Mouse (Mus musculus) central nervous system, embryonic 11.5 days (tissue): ENCODE measurements around the gene Tpp1. TPM values are rescaled to one million over a fixed set of nuclear protein-coding genes. Genes with fewer than 3 reads are reported as not detected.

Experiments
- polyA plus RNA-seq: library from polyadenylated mRNA; depleted of rRNA; stranded (reverse); fragments of >200 nt; gene quantifications from 2 replicates; pipeline ENCODE4 v1.2.3, GENCODE M21; 2012; rRNA removed

Gene Tpp1
- polyA plus RNA-seq, result 43.7 and 47.7 TPM in 2 replicates

DNA sequence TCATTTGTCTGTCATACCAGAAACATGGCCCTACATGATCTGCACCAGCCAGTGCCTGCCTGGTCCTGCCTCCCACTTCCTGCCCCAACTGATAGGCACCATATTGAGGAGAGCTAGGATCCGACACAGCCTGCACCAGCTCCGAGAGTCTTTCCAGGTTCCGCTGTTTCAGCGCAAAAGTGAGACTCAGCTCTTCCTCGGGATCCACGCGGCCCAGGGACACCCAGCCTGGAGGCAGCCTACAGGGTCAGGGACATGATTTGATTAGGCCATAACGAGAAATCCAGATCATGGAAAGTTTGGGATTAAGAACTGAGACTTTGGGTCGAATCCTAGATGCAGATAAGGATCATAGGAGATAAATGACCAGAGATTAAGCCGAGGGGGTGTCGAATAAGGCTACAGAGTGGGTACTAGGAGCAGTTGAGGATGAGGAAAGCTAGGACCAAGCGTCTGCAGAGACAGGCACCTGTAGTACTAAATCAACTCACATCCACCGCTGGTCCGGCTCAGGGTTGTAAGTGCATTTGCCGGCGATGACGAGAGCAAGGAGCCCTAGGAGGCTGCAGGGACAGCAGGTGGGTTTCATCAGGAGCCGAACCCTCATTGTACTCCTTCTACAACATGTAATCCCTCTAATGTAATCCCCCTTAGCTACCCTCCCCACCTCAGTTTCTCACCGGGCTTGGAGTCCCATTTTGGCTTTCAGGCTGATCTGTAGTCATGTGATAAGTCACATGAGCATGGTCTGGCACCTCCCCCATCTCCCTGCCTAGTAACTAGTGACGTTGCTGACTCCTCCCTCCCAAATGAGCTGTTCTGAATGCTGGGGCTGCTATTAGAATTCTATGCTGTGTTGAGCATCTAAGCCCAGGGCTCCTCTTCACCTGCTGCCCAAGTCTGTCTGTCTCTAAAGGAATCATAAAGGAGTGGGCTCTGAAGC, at the start of gene Tpp1:
Gene Tpp1, minus strand, starts transcription at position 745 of the 943 bp plus-strand sequence.

DNA sequence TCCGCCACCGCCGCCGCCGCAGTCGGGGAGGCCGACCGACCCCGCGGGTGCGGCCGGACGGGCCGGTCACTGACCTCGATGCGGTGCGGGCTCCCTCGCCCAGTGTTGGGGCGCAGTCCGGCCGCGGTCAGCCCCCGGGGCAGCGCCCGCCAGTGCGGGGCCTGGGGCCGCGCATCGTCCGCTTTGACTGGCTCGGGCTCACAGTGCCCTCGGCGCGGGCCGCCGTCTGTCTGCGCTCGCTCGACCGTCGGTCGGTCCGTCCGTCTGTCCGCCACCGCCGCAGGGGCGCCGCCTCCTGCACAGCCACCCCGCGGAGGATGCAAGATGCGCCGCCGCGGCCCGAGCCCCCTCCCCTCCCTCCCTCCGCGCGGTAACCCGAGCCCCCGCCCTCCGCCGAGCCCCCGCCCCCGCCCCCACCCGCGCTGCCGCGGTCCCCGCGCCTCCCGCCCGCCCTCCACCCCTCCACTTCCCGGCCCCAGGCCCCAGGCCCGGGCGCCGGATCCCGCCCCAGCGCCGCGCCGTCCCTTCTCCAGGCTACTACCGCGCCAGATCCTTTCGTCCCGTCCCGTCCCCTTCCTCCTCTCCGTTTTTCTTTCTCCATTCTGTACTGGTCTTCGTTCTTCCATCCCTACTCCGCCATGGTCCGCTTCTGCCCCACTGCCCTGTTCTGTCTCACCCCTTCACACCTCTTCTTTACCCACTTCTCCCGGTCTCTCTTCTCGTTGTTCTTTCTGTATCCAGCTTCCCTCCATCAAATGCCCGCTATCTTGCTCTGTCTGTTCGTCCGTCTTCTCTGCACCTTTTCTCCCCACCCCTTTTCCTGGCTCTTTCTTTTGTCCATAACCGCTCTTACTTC, 35.5 kb upstream of the Tpp1 start, which contains the start of gene Dchs1:
Gene Dchs1, minus strand, starts transcription at position 370 of the 856 bp plus-strand sequence.

GRCm38 (mm10) chr7:105743926-105744590, 8.0 kb downstream of the Tpp1 start, which contains the start of gene Taf10:
TSS of gene Taf10 (minus strand) at chr7:105744361.

GRCm38 (mm10) chr7:105736911-105737521, 15.0 kb downstream of the Tpp1 start, which contains the start of gene Rrp8:
TSS of gene Rrp8 (minus strand) at chr7:105737385.

GRCm38 (mm10) chr7:105736264-105736901, 15.7 kb downstream of the Tpp1 start, which contains the start of gene Ilk:
TSS of gene Ilk (plus strand) at chr7:105736592.

Other genes with a start within 250 kb of the Tpp1 start
- gene Smpd1, start 197.9 kb downstream of the Tpp1 start, polyA plus RNA-seq, result 18.5 and 25.3 TPM in 2 replicates
- 92.2 and 93.1 TPM in 2 replicates for gene Apbb1, start 170.6 kb downstream of the Tpp1 start, polyA plus RNA-seq
- 2.8 and 3.9 TPM in 2 replicates for gene Hpx, start 152.1 kb downstream of the Tpp1 start, polyA plus RNA-seq
- gene Trim3, start 118.7 kb downstream of the Tpp1 start, polyA plus RNA-seq, result 61.9 and 66.8 TPM in 2 replicates
- 63.5 and 89.5 TPM in 2 replicates for gene Timm10b, start 112.2 kb downstream of the Tpp1 start, polyA plus RNA-seq
- 96.2 and 104 TPM in 2 replicates for gene Arfip2, start 111.8 kb downstream of the Tpp1 start, polyA plus RNA-seq
- 81.1 and 86.5 TPM in 2 replicates for gene Gm45799, start 111.7 kb downstream of the Tpp1 start, polyA plus RNA-seq
- 1.7 and 4.1 TPM in 2 replicates for gene Dnhd1, start 101.4 kb downstream of the Tpp1 start, polyA plus RNA-seq
- gene Ilk, start 15.6 kb downstream of the Tpp1 start, polyA plus RNA-seq, result 151 and 190 TPM in 2 replicates
- 23.4 and 36.6 TPM in 2 replicates for gene Rrp8, start 14.8 kb downstream of the Tpp1 start, polyA plus RNA-seq
- 264 and 287 TPM in 2 replicates for gene Taf10, start 7.9 kb downstream of the Tpp1 start, polyA plus RNA-seq
- 28.6 and 40.1 TPM in 2 replicates for gene Dchs1, start 35.4 kb upstream of the Tpp1 start, polyA plus RNA-seq
- gene Mrpl17, start 58.9 kb upstream of the Tpp1 start, polyA plus RNA-seq, result 221 and 236 TPM in 2 replicates
- gene Gm4070, start 201.7 kb upstream of the Tpp1 start, polyA plus RNA-seq, result 0.01 and 0.08 TPM in 2 replicates